In the genomic region with DNA sequence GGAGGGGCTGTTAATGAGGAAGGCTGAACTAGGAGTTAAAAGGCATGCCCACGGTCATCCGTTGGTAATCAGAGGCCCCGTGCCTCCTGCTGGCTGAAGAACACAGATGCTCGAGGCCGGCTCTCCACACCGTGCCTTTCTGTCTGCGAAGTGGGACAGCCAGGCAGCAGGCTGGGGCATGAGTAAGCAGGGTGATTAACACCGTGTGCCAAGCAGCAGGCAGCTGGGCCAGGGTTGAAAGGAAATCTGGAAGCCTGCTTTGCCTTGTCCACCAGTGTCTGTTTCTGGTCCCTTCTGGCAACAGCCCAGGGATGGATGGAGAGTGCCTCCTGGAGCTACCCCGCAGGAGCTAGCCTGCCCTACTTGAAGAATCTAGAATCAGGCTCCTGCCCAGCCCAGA, we compare ENCODE assay signal across 8 mouse cellular contexts.
DNase-seq lines count a peak whose midpoint lies in the region; ATAC-seq and TF ChIP-seq lines count a peak whose summit lies in the region.

No protein-coding gene starts in this region.

- no peaks in the 10 kb centered on the region for H3K27me3 ChIP-seq in forebrain, embryonic 10.5 days (ENCODE audit: poor library complexity, severe bottlenecking)
- no peaks in the 10 kb centered on the region for H3K27me3 ChIP-seq in liver, postnatal 0 days (ENCODE audit: insufficient read depth, low read length)

- no peak overlapping the region for H3K9ac ChIP-seq in liver, postnatal 0 days (replicated peaks)

- H3K9me3 ChIP-seq in forebrain, embryonic 10.5 days: peaks cover 7% of the 10 kb centered on the region; the same call in 1 of the 2 replicates
- no peaks in the 10 kb centered on the region for H3K9me3 ChIP-seq in liver, postnatal 0 days (ENCODE audit: low read length)

- no peak for ATAC-seq in megakaryocyte progenitor cell, adult 5-6 weeks (replicated peaks; ENCODE audit: poor library complexity)
- ATAC-seq in liver, postnatal 0 days: no peak

- no peak for TF ChIP-seq EP300 in liver, postnatal 0 days (IDR thresholded peaks at IDR 0.05; ENCODE audit: low read depth)

- no peak overlapping the region for H3K4me3 ChIP-seq in forebrain, embryonic 10.5 days
- H3K4me3 ChIP-seq in liver, postnatal 0 days (ENCODE audit: low read depth, low read length): no peak overlapping the region

- H3K27ac ChIP-seq in forebrain, embryonic 10.5 days: peak overlapping the region; percentile 74
- H3K27ac ChIP-seq in liver, postnatal 0 days (ENCODE audit: low read depth): no peak overlapping the region

- DNase-seq in retina, postnatal 1 day: peak; percentile 66
- DNase-seq in retina, embryonic 14.5 days (ENCODE audit: low spot score): no peak
- no peak for DNase-seq in forebrain, embryonic 10.5 days (ENCODE audit: extremely low spot score, low spot score)
- peak; percentile 60 to 61 for DNase-seq in layer of hippocampus, postnatal 10 days (ENCODE audit: low spot score in 2 of 2)
- DNase-seq in right cerebral cortex, postnatal 4 days: peak; percentile 30
- DNase-seq in thymus, postnatal 4 days: no peak
- no peak for DNase-seq in liver, postnatal 0 days

- 47% methylated on average over 9 of the region's 9 CpGs for WGBS in forebrain, embryonic 10.5 days
- 61% methylated on average over 9 of the region's 9 CpGs for WGBS in liver, postnatal 0 days (ENCODE audit: insufficient replicate concordance)

- TF ChIP-seq CTCF in liver, postnatal 0 days (IDR thresholded peaks at IDR 0.05; ENCODE audit: low read depth): no peak

- no peak overlapping the region for H3K4me2 ChIP-seq in liver, postnatal 0 days (ENCODE audit: low read depth, low read length)

- no peaks in the 10 kb centered on the region for H3K36me3 ChIP-seq in forebrain, embryonic 10.5 days (replicated peaks)
- H3K36me3 ChIP-seq in liver, postnatal 0 days (replicated peaks; ENCODE audit: insufficient read depth, low read length): no peaks in the 10 kb centered on the region

- peaks cover 84% of the 10 kb centered on the region for H3K4me1 ChIP-seq in forebrain, embryonic 10.5 days
- H3K4me1 ChIP-seq in liver, postnatal 0 days (ENCODE audit: insufficient read depth): no peaks in the 10 kb centered on the region

Comparison
In these comparisons a context has a peak if more than half of its experiments do, and no peak if none do; other contexts are left out.
1. DNase-seq: peak in retina, postnatal 1 day (single experiment), layer of hippocampus, postnatal 10 days (2 of 2) and right cerebral cortex, postnatal 4 days (single experiment); none in retina, embryonic 14.5 days (single experiment), forebrain, embryonic 10.5 days (single experiment), thymus, postnatal 4 days (single experiment) and liver, postnatal 0 days (single experiment).